Mouse (Mus musculus) olfactory bulb, adult 2 months (tissue): ENCODE measurements around the gene Tipin.

Source experiments
- CTCF ChIP-seq: fragments of 200-500 bp; IDR thresholded peaks from 2 replicates; pipeline ENCODE4 v1.5.1; 2012; ENCODE audit warnings: low read depth, mild to moderate bottlenecking, low read length, moderate library complexity; ENCODE audit not compliant: insufficient read depth
- POLR2A ChIP-seq: fragments of 200-500 bp; IDR thresholded peaks from 2 replicates; pipeline ENCODE4 v1.6.1; 2012; ENCODE audit warnings: mild to moderate bottlenecking, low read depth, low read length, moderate library complexity; ENCODE audit not compliant: insufficient read depth

GRCm38 (mm10) chr9:64339361-64339760 is 58.0 kb downstream of the Tipin start:
- TF ChIP-seq POLR2A, result no peak
- TF ChIP-seq CTCF, result no peak
